Mouse (Mus musculus) lung, postnatal 0 days (tissue): Measurements from ENCODE around the gene Prkce. TPM values are rescaled to one million over a fixed set of nuclear protein-coding genes. Genes with fewer than 3 reads are reported as not detected.

Source experiments
- ATAC-seq: fragments of 200-750 bp; cut with Nextera tagmentation; 2 replicates; pipeline ENCODE4 v1.8.0; 2017; ENCODE audit warnings: moderate library complexity
- DNase-seq: peaks from one replicate; pipeline ENCODE4 v3.0.0-alpha.2; 2016; ENCODE audit warnings: low spot score
- H3K27ac ChIP-seq: fragments of 300-500 bp; sonication (generic); 2 replicates; pipeline ENCODE4 v1.5.1; 2014; ENCODE audit warnings: antibody characterized with exemption, mild to moderate bottlenecking, low read length, mixed read lengths
- H3K27me3 ChIP-seq: fragments of 300-500 bp; sonication (generic); replicated peaks from 2 replicates; pipeline ENCODE4 v1.6.1; 2014; ENCODE audit warnings: low read length, mixed read lengths; ENCODE audit not compliant: insufficient read depth
- H3K36me3 ChIP-seq: fragments of 300-500 bp; sonication (generic); 2 replicates; pipeline ENCODE4 v1.6.1; 2014; ENCODE audit warnings: low read length, mixed read lengths; ENCODE audit not compliant: insufficient read depth
- H3K4me1 ChIP-seq: fragments of 300-500 bp; sonication (generic); 2 replicates; pipeline ENCODE4 v1.6.1; 2014; ENCODE audit warnings: antibody characterized with exemption, low read depth, low read length, mixed read lengths; ENCODE audit not compliant: insufficient read depth
- H3K4me2 ChIP-seq: fragments of 300-500 bp; sonication (generic); replicated peaks from 2 replicates; pipeline ENCODE4 v1.6.1; 2014; ENCODE audit warnings: low read depth, mild to moderate bottlenecking, low read length, moderate library complexity, mixed read lengths
- H3K4me3 ChIP-seq: fragments of 300-500 bp; sonication (generic); 2 replicates; pipeline ENCODE4 v1.5.1; 2014; ENCODE audit warnings: low read depth, low read length
- H3K9ac ChIP-seq: fragments of 300-500 bp; sonication (generic); replicated peaks from 2 replicates; pipeline ENCODE4 v1.6.1; 2014; ENCODE audit warnings: low read depth, mild to moderate bottlenecking
- H3K9me3 ChIP-seq: fragments of 300-500 bp; sonication (generic); 2 replicates; pipeline ENCODE4 v1.6.1; 2016; ENCODE audit warnings: low read length, mixed read lengths
- CTCF ChIP-seq: IDR thresholded peaks from 2 replicates; pipeline ENCODE4 v1.5.1; 2016; ENCODE audit warnings: antibody characterized with exemption, mild to moderate bottlenecking
- EP300 ChIP-seq: IDR thresholded peaks from 2 replicates; pipeline ENCODE4 v1.6.1; 2016; ENCODE audit warnings: antibody characterized with exemption, mild to moderate bottlenecking, control low read depth
- WGBS: fragments of 180-500 bp; shearing (Covaris S2); extraction: QIAGEN DNeasy Blood & Tissue Kit; methylation state at CpG from one replicate; pipeline ENCODE4 v1.1.7; 2014; 5-methylcytosine and 5-hydroxymethylcytosine counted together
- polyA plus RNA-seq: library from polyadenylated mRNA; unstranded; fragments of >200 nt; fragmentation: Nextera tagmentation; extraction: Ambion mirVana; gene quantifications from 2 replicates; pipeline ENCODE4 v1.2.1, GENCODE M21; 2015

Prkce gene
- polyA plus RNA-seq, 1 experiment from 2014 or later, result 10.6 TPM

DNA sequence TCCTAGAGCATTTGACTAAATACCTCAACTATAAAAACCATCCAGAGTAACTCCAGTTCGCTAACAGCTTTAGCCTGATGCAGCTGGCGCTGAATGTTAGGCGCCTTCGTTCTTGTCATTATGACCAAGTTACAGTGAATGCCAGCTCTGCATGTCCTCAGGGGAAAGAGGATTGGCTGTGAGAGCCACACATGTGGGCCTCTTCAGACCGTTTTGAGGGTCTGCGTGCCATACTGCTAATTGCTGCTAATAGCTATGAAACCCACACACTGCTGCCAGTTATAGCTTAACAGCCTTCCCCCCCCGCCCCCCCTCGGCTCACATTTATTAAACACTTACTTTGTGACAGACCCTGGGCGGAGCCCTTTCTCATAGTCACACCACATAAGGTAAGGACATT is 210.3 kb downstream of the Prkce start:
- no peak overlapping the region for H3K4me2 ChIP-seq
- no peaks in the 10 kb centered on the region for H3K9me3 ChIP-seq
- no peak overlapping the region for H3K4me3 ChIP-seq
- 91% methylated on average over 9 of the region's 9 CpGs for WGBS
- peaks cover 3% of the 10 kb centered on the region; the same call in 1 of the 2 replicates for H3K4me1 ChIP-seq
- no peak overlapping the region for H3K9ac ChIP-seq
- DNase-seq, result no peak
- no peak for ATAC-seq
- TF ChIP-seq CTCF (no peak), EP300 (no peak)
- H3K27me3 ChIP-seq, result no peaks in the 10 kb centered on the region
- no peaks in the 10 kb centered on the region for H3K36me3 ChIP-seq
- no peak overlapping the region for H3K27ac ChIP-seq

DNA sequence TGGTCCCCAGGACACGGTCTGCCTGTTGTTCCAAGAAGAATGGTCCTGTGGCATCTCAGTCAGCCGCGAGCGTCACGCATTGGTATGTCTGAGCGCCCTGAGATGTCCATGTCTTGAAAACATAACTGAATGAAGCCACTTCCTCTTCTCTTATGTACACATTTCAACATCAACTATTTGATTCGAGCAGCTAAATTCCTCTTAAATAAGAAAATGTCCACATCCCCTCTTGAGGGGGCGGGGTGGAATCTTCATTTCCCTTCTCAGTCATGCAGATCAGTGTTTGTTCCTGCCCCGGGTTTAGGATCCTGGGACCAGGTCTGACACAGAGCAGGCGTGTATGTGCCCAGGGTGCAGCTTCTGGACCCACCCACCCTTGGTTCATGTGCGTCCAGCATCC is 211.0 kb downstream of the Prkce start:
- no peak for TF ChIP-seq EP300
- TF ChIP-seq CTCF, result no peak
- H3K27ac ChIP-seq, result no peak overlapping the region
- H3K9ac ChIP-seq, result no peak overlapping the region
- no peaks in the 10 kb centered on the region for H3K9me3 ChIP-seq
- peak; percentile 64 for DNase-seq
- ATAC-seq, result peak; percentile 41
- no peak overlapping the region for H3K4me2 ChIP-seq
- H3K27me3 ChIP-seq, result no peaks in the 10 kb centered on the region
- WGBS, result 62% methylated on average over 11 of the region's 11 CpGs
- no peaks in the 10 kb centered on the region for H3K36me3 ChIP-seq
- H3K4me3 ChIP-seq, result no peak overlapping the region
- peaks cover 3% of the 10 kb centered on the region; the same call in 1 of the 2 replicates for H3K4me1 ChIP-seq

DNA sequence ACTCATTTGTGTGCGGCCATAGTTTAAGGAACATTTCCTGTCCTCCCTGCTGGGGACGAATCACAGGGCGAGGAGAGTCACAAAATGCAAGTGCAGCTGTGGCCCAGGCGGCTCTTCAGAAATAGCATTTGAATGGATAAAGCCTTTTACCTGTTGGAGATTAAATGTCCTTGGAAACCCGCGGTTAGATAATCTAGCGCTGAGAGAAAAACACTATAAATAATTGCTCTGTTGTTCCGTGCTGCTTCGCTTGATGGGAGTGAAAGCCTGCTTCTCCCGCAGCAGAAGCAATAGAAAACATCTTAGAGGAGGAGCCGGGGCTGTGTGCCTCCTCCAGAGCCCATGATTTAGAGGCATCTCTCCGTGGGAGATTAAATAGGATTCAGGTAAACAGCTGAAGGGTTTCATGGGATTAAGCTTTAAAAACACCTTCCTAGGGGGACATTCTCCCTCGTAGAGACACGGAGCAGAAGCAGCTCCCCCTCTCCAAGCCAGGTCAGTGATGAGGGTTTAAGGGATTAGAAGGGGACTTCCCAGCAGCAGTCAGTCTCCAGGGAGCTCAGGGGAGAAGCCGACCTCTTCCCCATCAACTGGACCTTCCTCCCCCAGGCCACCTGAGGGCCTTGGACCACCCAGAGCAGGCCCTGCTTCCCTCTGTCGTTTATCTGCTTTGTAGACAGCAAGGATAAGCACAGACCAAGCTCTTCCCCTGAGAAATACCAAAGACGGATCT is 212.0 kb downstream of the Prkce start:
- peaks cover 3% of the 10 kb centered on the region; the same call in 1 of the 2 replicates for H3K4me1 ChIP-seq
- no peak overlapping the region for H3K9ac ChIP-seq
- 42% methylated on average over 17 of the region's 17 CpGs for WGBS
- ATAC-seq, result no peak
- TF ChIP-seq CTCF, result no peak
- TF ChIP-seq EP300, result no peak
- H3K9me3 ChIP-seq, result no peaks in the 10 kb centered on the region
- H3K36me3 ChIP-seq, result no peaks in the 10 kb centered on the region
- DNase-seq, result no peak
- H3K4me3 ChIP-seq, result no peak overlapping the region
- no peak overlapping the region for H3K27ac ChIP-seq
- H3K27me3 ChIP-seq, result no peaks in the 10 kb centered on the region
- no peak overlapping the region for H3K4me2 ChIP-seq

DNA sequence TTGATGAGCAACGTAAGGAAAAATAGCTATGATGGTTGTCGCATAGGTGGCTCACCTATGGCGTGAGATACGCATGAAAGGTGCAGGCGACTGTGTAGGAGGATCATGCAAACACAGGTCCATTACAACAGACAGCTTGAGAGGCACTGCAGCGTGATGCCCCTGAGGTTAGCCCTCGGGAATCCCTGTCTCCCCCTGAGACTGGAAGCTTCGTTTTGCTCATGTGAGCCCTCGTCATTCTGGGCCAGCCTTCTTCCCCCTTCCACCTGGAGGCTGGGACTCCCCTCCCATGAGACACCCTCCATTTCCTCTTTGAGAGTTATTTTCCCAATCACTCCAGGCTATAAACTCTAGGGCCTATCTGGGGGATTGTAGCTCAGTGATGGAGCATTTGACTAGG is 213.9 kb downstream of the Prkce start:
- Histone ChIP-seq H3K9ac (no peak overlapping the region), H3K27me3 (no peaks in the 10 kb centered on the region), H3K36me3 (no peaks in the 10 kb centered on the region), H3K4me1 (peaks cover 3% of the 10 kb centered on the region; the same call in 1 of the 2 replicates), H3K27ac (no peak overlapping the region), H3K4me3 (no peak overlapping the region), H3K9me3 (no peaks in the 10 kb centered on the region), H3K4me2 (no peak overlapping the region)
- no peak for ATAC-seq
- no peak for TF ChIP-seq CTCF
- TF ChIP-seq EP300, result no peak
- WGBS, result 86% methylated on average over 9 of the region's 9 CpGs
- DNase-seq, result no peak

DNA sequence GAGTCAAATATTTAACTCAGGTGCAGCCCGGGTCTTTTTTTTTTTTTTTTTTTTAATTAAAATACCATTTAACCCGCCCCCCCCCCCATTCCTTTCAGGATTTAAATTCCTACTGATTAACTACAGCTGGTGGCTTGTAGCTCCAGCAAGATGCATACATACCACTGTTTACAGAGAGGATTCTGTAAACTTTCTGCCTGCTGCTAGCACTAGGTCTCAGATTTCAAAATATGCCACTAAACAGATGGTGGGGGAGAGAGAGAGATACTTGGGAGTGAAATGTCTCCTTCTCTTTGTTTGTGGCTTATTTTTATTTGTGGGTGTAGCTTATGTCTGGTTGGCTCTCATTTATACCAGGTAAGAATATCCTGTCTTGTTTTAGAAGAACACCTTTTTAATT is 215.3 kb downstream of the Prkce start:
- H3K4me3 ChIP-seq, result no peak overlapping the region
- 4% methylated on average over 2 of the region's 2 CpGs for WGBS
- H3K9me3 ChIP-seq, result no peaks in the 10 kb centered on the region
- no peak for TF ChIP-seq EP300
- peaks cover 3% of the 10 kb centered on the region; the same call in 1 of the 2 replicates for H3K4me1 ChIP-seq
- H3K27me3 ChIP-seq, result no peaks in the 10 kb centered on the region
- H3K4me2 ChIP-seq, result no peak overlapping the region
- no peak overlapping the region for H3K27ac ChIP-seq
- no peaks in the 10 kb centered on the region for H3K36me3 ChIP-seq
- no peak for ATAC-seq
- no peak for DNase-seq
- H3K9ac ChIP-seq, result no peak overlapping the region

DNA sequence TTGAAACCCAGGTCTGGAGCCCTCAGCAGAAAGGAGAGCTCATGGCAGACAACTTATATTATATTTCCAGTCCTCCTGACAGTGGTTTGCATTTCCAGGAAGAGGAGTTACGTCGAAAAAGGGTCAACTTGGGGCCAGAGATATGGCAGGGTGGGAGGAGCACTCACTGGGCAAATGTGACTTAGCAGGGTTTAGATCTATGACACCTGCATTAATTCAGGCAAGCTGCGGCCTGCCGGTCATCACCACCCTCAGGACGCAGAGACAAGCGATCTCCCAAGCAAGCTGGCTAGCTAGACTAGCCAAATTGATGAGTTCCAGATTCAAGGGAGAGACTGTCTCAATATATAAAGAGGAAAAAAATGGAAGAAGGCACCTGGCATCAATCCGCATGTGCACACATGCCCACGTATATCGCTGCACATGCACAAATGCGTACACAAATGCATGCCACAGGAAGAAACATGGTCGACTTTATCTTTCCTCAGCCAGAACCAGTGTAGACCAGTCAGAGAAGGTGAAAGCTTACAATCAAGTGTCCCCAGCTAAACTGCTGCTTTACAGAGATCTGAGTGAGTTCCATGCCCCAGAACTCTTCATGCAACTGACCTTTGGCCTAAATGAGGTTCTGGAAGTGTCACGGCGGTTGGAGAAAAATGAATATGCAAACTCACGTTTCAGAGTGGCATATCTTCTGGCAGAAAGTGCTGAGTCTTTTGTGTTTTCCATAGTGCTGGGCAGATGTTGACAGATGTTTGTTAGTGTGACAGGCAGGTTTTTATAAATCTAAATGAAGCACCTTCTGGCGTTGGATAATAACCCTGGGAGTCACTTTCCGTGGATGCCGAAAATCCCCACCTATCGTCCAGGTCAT is 216.4 kb downstream of the Prkce start:
- H3K9me3 ChIP-seq, result no peaks in the 10 kb centered on the region
- H3K27me3 ChIP-seq, result no peaks in the 10 kb centered on the region
- DNase-seq (no peak), ATAC-seq (no peak)
- TF ChIP-seq EP300 (no peak), CTCF (no peak)
- WGBS, result 68% methylated on average over 18 of the region's 18 CpGs
- no peak overlapping the region for H3K9ac ChIP-seq
- H3K4me2 ChIP-seq, result no peak overlapping the region
- H3K4me3 ChIP-seq, result no peak overlapping the region
- no peak overlapping the region for H3K27ac ChIP-seq
- H3K36me3 ChIP-seq, result no peaks in the 10 kb centered on the region
- peaks cover under 1% of the 10 kb centered on the region; the same call in 1 of the 2 replicates for H3K4me1 ChIP-seq
